Mouse (Mus musculus): ENCODE data around the gene Themis. TPM values are rescaled to one million over a fixed set of nuclear protein-coding genes. Genes with fewer than 3 reads are reported as not detected.

Gene Themis
- polyA plus RNA-seq, 1 experiment from 2014 or later, result not detected

DNA sequence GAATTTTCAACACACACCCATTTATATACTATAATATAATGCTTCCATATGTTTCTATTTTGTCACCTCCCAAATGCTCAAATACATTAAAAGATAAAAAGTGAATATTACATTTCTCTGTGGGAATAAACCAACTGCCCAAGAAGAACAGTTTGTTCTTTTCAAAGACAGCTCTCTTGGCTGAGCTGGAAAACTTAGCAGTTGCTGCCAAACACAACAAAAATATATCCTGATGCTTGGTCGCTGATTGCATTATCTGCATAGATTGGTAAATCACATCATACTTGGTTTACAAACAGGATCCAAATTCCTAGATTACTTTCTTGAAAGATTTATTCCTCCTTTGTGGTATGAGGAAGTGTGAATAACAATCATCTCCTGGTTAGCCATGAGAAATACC lies 69.8 kb downstream of the Themis start:
- no peak overlapping the region for H3K27ac ChIP-seq (ENCODE audit: low read depth)
- no peak overlapping the region for H3K4me2 ChIP-seq (ENCODE audit: low read length)
- H3K9ac ChIP-seq (ENCODE audit: low read length), result no peak overlapping the region
- no peaks in the 10 kb centered on the region for H3K27me3 ChIP-seq (replicated peaks; ENCODE audit: control insufficient read depth, insufficient read depth, low read length)
- DNase-seq (ENCODE audit: low spot score), result no peak
- ATAC-seq (replicated peaks; ENCODE audit: low FRiP score, low TSS enrichment, low read depth), result no peak
- 78% methylated on average over 1 of the region's 1 CpGs for WGBS
- H3K4me3 ChIP-seq (ENCODE audit: low read depth, low read length), result no peak overlapping the region
- H3K9me3 ChIP-seq (ENCODE audit: control insufficient read depth, low read length), result peaks cover 3% of the 10 kb centered on the region; the same call in 1 of the 2 replicates
- no peaks in the 10 kb centered on the region for H3K36me3 ChIP-seq (ENCODE audit: control insufficient read depth, insufficient read depth, low read length)
- H3K4me1 ChIP-seq (replicated peaks; ENCODE audit: control insufficient read depth, insufficient read depth, low read length), result no peaks in the 10 kb centered on the region

DNA sequence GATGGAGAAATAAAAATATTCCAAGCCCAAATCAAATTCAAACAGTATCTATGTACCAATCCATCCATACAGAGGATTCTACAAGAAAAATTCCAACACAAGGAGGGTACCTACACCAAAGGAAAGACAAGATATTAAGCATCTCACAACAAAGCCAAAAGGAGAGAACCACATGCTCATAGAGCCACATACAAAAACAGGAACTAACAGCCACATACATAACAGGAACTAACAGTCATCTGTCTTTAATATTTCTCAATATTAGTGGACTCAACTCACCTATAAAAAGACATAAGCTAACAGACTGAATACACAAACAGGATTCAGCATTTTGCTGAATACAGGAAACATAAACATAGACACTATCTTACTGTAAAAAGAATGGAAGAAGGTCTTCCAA lies 78.3 kb downstream of the Themis start:
- Histone ChIP-seq H3K27me3 (replicated peaks; ENCODE audit: control insufficient read depth, insufficient read depth, low read length) (no peaks in the 10 kb centered on the region), H3K27ac (ENCODE audit: low read depth) (no peak overlapping the region), H3K4me1 (replicated peaks; ENCODE audit: control insufficient read depth, insufficient read depth, low read length) (no peaks in the 10 kb centered on the region), H3K4me3 (ENCODE audit: low read depth, low read length) (no peak overlapping the region), H3K9ac (ENCODE audit: low read length) (no peak overlapping the region), H3K4me2 (ENCODE audit: low read length) (no peak overlapping the region), H3K36me3 (ENCODE audit: control insufficient read depth, insufficient read depth, low read length) (no peaks in the 10 kb centered on the region), H3K9me3 (ENCODE audit: control insufficient read depth, low read length) (no peaks in the 10 kb centered on the region)
- ATAC-seq (replicated peaks; ENCODE audit: low FRiP score, low TSS enrichment, low read depth), result no peak
- DNase-seq (ENCODE audit: low spot score), result no peak

GRCm38 (mm10) chr10:28753321-28753720 lies 85.2 kb downstream of the Themis start:
- H3K4me3 ChIP-seq (ENCODE audit: low read depth, low read length), result no peak overlapping the region
- H3K9ac ChIP-seq (ENCODE audit: low read length), result no peak overlapping the region
- no peaks in the 10 kb centered on the region for H3K36me3 ChIP-seq (ENCODE audit: control insufficient read depth, insufficient read depth, low read length)
- no peaks in the 10 kb centered on the region for H3K27me3 ChIP-seq (replicated peaks; ENCODE audit: control insufficient read depth, insufficient read depth, low read length)
- no peaks in the 10 kb centered on the region for H3K9me3 ChIP-seq (ENCODE audit: control insufficient read depth, low read length)
- ATAC-seq (replicated peaks; ENCODE audit: low FRiP score, low TSS enrichment, low read depth) (no peak), DNase-seq (ENCODE audit: low spot score) (no peak)
- 78% methylated on average over 2 of the region's 2 CpGs for WGBS
- no peak overlapping the region for H3K4me2 ChIP-seq (ENCODE audit: low read length)
- no peaks in the 10 kb centered on the region for H3K4me1 ChIP-seq (replicated peaks; ENCODE audit: control insufficient read depth, insufficient read depth, low read length)
- H3K27ac ChIP-seq (ENCODE audit: low read depth), result no peak overlapping the region

GRCm38 (mm10) chr10:28754927-28755326 lies 86.8 kb downstream of the Themis start:
- Histone ChIP-seq H3K9me3 (ENCODE audit: control insufficient read depth, low read length) (no peaks in the 10 kb centered on the region), H3K4me2 (ENCODE audit: low read length) (no peak overlapping the region), H3K36me3 (ENCODE audit: control insufficient read depth, insufficient read depth, low read length) (no peaks in the 10 kb centered on the region), H3K4me1 (replicated peaks; ENCODE audit: control insufficient read depth, insufficient read depth, low read length) (no peaks in the 10 kb centered on the region), H3K27ac (ENCODE audit: low read depth) (no peak overlapping the region), H3K9ac (ENCODE audit: low read length) (no peak overlapping the region), H3K27me3 (replicated peaks; ENCODE audit: control insufficient read depth, insufficient read depth, low read length) (no peaks in the 10 kb centered on the region), H3K4me3 (ENCODE audit: low read depth, low read length) (no peak overlapping the region)
- no peak for ATAC-seq (replicated peaks; ENCODE audit: low FRiP score, low TSS enrichment, low read depth)
- no peak for DNase-seq (ENCODE audit: low spot score)

DNA sequence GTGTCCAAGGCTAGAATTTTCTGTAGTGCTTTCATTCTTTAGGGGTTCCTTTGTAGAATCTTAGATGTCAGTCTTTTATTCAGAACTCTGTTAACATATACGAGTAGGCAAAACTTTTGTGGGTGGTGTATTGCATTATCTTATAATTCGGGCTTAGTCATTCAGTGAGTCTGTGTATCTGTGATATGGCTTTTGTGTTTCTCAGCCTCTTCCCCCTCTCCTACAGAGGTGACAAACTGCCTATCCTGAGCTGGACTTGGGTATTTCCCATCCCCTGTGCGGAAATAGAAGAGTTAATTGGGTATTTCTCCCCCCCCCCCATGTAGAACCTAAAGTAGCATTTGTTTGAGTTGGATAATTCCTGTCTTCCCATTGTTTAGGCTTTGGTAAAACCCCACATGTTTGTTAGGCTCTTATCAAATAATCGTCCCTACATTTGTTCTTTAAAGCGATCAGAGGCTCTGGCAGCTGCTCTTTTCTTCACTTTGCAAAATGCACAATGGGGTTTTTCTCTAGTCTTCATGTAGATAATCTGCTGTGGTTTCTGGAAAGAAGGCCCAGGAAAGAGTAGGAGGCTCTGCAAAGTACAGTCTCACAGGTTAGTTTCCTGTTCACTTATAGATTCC lies 108.7 kb downstream of the Themis start:
- no peak for DNase-seq (ENCODE audit: low spot score)
- no peak overlapping the region for H3K27ac ChIP-seq (ENCODE audit: low read depth)
- ATAC-seq (replicated peaks; ENCODE audit: low FRiP score, low TSS enrichment, low read depth), result no peak
- no peaks in the 10 kb centered on the region for H3K4me1 ChIP-seq (replicated peaks; ENCODE audit: control insufficient read depth, insufficient read depth, low read length)
- H3K9ac ChIP-seq (ENCODE audit: low read length), result no peak overlapping the region
- no peaks in the 10 kb centered on the region for H3K9me3 ChIP-seq (ENCODE audit: control insufficient read depth, low read length)
- WGBS, result 81% methylated on average over 5 of the region's 5 CpGs
- H3K36me3 ChIP-seq (ENCODE audit: control insufficient read depth, insufficient read depth, low read length), result no peaks in the 10 kb centered on the region
- no peaks in the 10 kb centered on the region for H3K27me3 ChIP-seq (replicated peaks; ENCODE audit: control insufficient read depth, insufficient read depth, low read length)
- H3K4me2 ChIP-seq (ENCODE audit: low read length), result no peak overlapping the region
- no peak overlapping the region for H3K4me3 ChIP-seq (ENCODE audit: low read depth, low read length)

- Histone ChIP-seq H3K4me1 (replicated peaks; ENCODE audit: control insufficient read depth, insufficient read depth, low read length) (no peaks in the 10 kb centered on the region), H3K4me3 (ENCODE audit: low read depth, low read length) (no peak overlapping the region), H3K36me3 (ENCODE audit: control insufficient read depth, insufficient read depth, low read length) (no peaks in the 10 kb centered on the region), H3K27me3 (replicated peaks; ENCODE audit: control insufficient read depth, insufficient read depth, low read length) (no peaks in the 10 kb centered on the region), H3K9ac (ENCODE audit: low read length) (no peak overlapping the region), H3K4me2 (ENCODE audit: low read length) (no peak overlapping the region), H3K9me3 (ENCODE audit: control insufficient read depth, low read length) (no peaks in the 10 kb centered on the region), H3K27ac (ENCODE audit: low read depth) (no peak overlapping the region)
- WGBS, result 52% methylated on average over 4 of the region's 4 CpGs
- no peak for ATAC-seq (replicated peaks; ENCODE audit: low FRiP score, low TSS enrichment, low read depth)
- DNase-seq (ENCODE audit: low spot score), result no peak
These were observed 131.3 kb downstream of the Themis start for GRCm38 (mm10) chr10:28799469-28799868.

- H3K9ac ChIP-seq (ENCODE audit: low read length), result no peak overlapping the region
These were observed 137.0 kb downstream of the Themis start for GRCm38 (mm10) chr10:28805160-28805559.

DNA sequence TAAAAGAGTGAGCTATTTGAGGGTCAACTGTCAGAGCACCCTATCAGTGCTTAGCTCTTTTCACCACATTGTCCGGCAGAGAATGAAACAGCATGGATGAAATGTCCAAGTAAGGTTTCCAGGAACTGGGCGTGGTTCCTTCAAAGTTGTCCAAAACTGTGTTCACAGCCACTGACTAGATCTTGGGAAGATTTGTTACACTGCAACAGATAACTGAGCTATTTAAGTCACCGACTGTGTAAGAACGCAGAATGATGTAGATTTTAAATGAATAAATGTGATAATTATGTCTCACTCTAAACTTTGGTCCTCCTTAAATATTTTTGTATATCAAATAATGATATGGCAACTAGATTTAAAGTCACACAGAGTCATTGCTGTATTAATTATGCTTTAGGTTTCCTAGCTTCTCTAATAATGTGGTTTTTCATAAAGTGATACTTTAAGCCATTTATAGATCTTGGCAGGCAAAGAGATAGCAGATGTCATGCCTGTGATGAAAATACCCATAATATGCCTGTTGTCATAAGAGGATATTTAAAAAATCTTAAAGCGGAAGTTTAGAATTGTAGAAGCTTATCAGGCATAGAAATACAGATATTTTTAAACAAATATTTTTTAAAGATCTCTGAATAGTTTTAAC lies 143.9 kb downstream of the Themis start:
- no peak overlapping the region for H3K4me3 ChIP-seq (ENCODE audit: low read depth, low read length)
- H3K27me3 ChIP-seq (replicated peaks; ENCODE audit: control insufficient read depth, insufficient read depth, low read length), result no peaks in the 10 kb centered on the region
- no peaks in the 10 kb centered on the region for H3K4me1 ChIP-seq (replicated peaks; ENCODE audit: control insufficient read depth, insufficient read depth, low read length)
- no peak for DNase-seq (ENCODE audit: low spot score)
- H3K9me3 ChIP-seq (ENCODE audit: control insufficient read depth, low read length), result no peaks in the 10 kb centered on the region
- no peaks in the 10 kb centered on the region for H3K36me3 ChIP-seq (ENCODE audit: control insufficient read depth, insufficient read depth, low read length)
- ATAC-seq (replicated peaks; ENCODE audit: low FRiP score, low TSS enrichment, low read depth), result no peak
- H3K4me2 ChIP-seq (ENCODE audit: low read length), result no peak overlapping the region
- no peak overlapping the region for H3K27ac ChIP-seq (ENCODE audit: low read depth)
- 83% methylated on average over 5 of the region's 5 CpGs for WGBS
- H3K9ac ChIP-seq (ENCODE audit: low read length), result no peak overlapping the region

More at GRCm38 (mm10) chr10:28805160-28805559, 137.0 kb downstream of the Themis start:
- DNase-seq (ENCODE audit: low spot score) (no peak), ATAC-seq (replicated peaks; ENCODE audit: low FRiP score, low TSS enrichment, low read depth) (no peak)
- Histone ChIP-seq H3K36me3 (ENCODE audit: control insufficient read depth, insufficient read depth, low read length) (no peaks in the 10 kb centered on the region), H3K4me3 (ENCODE audit: low read depth, low read length) (no peak overlapping the region), H3K27me3 (replicated peaks; ENCODE audit: control insufficient read depth, insufficient read depth, low read length) (no peaks in the 10 kb centered on the region), H3K4me1 (replicated peaks; ENCODE audit: control insufficient read depth, insufficient read depth, low read length) (no peaks in the 10 kb centered on the region), H3K27ac (ENCODE audit: low read depth) (no peak overlapping the region), H3K4me2 (ENCODE audit: low read length) (no peak overlapping the region), H3K9me3 (ENCODE audit: control insufficient read depth, low read length) (no peaks in the 10 kb centered on the region)
- WGBS, result 45% methylated on average over 3 of the region's 3 CpGs

- no peaks in the 10 kb centered on the region for H3K36me3 ChIP-seq (ENCODE audit: control insufficient read depth, insufficient read depth, low read length)
- H3K4me1 ChIP-seq (replicated peaks; ENCODE audit: control insufficient read depth, insufficient read depth, low read length), result no peaks in the 10 kb centered on the region
- H3K9ac ChIP-seq (ENCODE audit: low read length), result no peak overlapping the region
- H3K4me2 ChIP-seq (ENCODE audit: low read length), result no peak overlapping the region
- H3K9me3 ChIP-seq (ENCODE audit: control insufficient read depth, low read length), result no peaks in the 10 kb centered on the region
- H3K27me3 ChIP-seq (replicated peaks; ENCODE audit: control insufficient read depth, insufficient read depth, low read length), result no peaks in the 10 kb centered on the region
- ATAC-seq (replicated peaks; ENCODE audit: low FRiP score, low TSS enrichment, low read depth) (no peak), DNase-seq (ENCODE audit: low spot score) (no peak)
- H3K27ac ChIP-seq (ENCODE audit: low read depth), result no peak overlapping the region
- H3K4me3 ChIP-seq (ENCODE audit: low read depth, low read length), result no peak overlapping the region
These were observed 144.4 kb downstream of the Themis start for GRCm38 (mm10) chr10:28812571-28812936.
